Mouse (Mus musculus) C2C12 (cell line): ENCODE results near the gene Arhgap42.

Experiments
- CTCF ChIP-seq: IDR thresholded peaks from one replicate; pipeline ENCODE4 v1.5.1; 2011; ENCODE audit not compliant: control insufficient read depth, insufficient read depth, insufficient read length
- FOSL1 ChIP-seq: IDR thresholded peaks from one replicate; pipeline ENCODE4 v1.8.0; 2011; ENCODE audit warnings: mild to moderate bottlenecking, low read length; ENCODE audit not compliant: poor library complexity, insufficient read depth, severe bottlenecking
- MAX ChIP-seq: IDR thresholded peaks from one replicate; pipeline ENCODE4 v1.6.1; 2011; ENCODE audit warnings: mild to moderate bottlenecking, control low read depth
- MYOD1 ChIP-seq: IDR thresholded peaks from one replicate; pipeline ENCODE4 v1.6.1; 2011; ENCODE audit warnings: low read depth; ENCODE audit not compliant: control insufficient read depth, insufficient read length
- MYOG ChIP-seq: IDR thresholded peaks from one replicate; pipeline ENCODE4 v1.6.1; 2011; ENCODE audit not compliant: control insufficient read depth, insufficient read length; ENCODE audit errors: extremely low read depth
- USF1 ChIP-seq: IDR thresholded peaks from one replicate; pipeline ENCODE4 v1.6.1; 2011; ENCODE audit warnings: low read depth, mild to moderate bottlenecking, control low read depth, moderate library complexity

DNA sequence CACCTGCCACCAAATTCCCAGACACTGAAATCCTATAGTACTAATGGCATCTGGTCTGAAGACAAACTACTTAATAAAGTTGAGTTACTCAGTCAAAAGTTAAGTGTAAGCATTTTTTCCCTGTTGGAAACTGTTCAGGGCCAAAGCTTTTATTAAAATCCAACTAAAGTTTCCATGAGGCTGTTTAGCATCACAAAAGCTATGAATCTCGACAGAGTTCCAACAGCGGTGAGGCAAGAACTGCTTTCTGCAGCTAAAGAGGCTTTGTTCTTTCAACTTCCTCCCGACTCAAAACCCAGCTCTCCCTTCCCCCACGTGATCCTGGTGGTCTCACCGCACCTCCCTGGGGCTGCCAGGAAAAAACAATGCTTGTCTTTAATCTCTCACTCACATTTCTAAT is 211.5 kb downstream of the Arhgap42 start:
- TF ChIP-seq MYOD1 = no peak
- TF ChIP-seq CTCF = no peak
- no peak for TF ChIP-seq MAX
- TF ChIP-seq USF1 = no peak
- TF ChIP-seq MYOG = no peak
- TF ChIP-seq FOSL1 = no peak
